Mouse (Mus musculus) left cerebral cortex, postnatal 14 days (tissue): Measurements from ENCODE around the gene Kdm1b. TPM values are rescaled to one million over a fixed set of nuclear protein-coding genes. Genes with fewer than 3 reads are reported as not detected.

ENCODE experiments used
- DNase-seq, 2 experiments: peaks; one replicate each; pipeline ENCODE4 v3.0.0; 2021 to 2022; ENCODE audit warnings: low spot score in 2 of 2, mixed read lengths in 1 of 2
- intact Hi-C: fragments of 180-260 bp; cut with DNase I; formaldehyde crosslinking; loops from one replicate; pipeline ENCODE4 v1.15.1; 2025
- long read RNA-seq, 2 experiments: library from polyadenylated mRNA; stranded (forward); transcript quantifications; one replicate each; pipeline ENCODE4 v2.0.0; 2021
- total RNA-seq, 2 experiments: library from RNA; stranded (reverse); gene quantifications; 2 replicates each; pipeline ENCODE4 v1.2.3; 2021

The Kdm1b gene
- 10 to 100 TPM; 10.4 to 12.3 TPM for total RNA-seq
- long read RNA-seq, experiment 1, partial matches to known transcripts: 1 of 4 reads
- long read RNA-seq, experiment 1, other reads (novel, unspliced or antisense): 3 of 4 reads
- long read RNA-seq, experiment 2, full-length matches to known transcripts: 1 of 4 reads
- long read RNA-seq, experiment 2, partial matches to known transcripts: 1 of 4 reads
- long read RNA-seq, experiment 2, other reads (novel, unspliced or antisense): 2 of 4 reads

GRCm38 (mm10) chr13:47043030-47043680, at the start of gene Kdm1b:
Gene Kdm1b (plus strand): TSS chr13:47043499.
- intact Hi-C loops: no loop called here
- DNase-seq: peak; percentile 95 to 96

- intact Hi-C loops: no loop called here
- DNase-seq: no peak
Measured at GRCm38 (mm10) chr13:46997355-46997754, 45.9 kb upstream of the Kdm1b start.

- no peak for DNase-seq
- intact Hi-C loops: no loop called here
Measured at GRCm38 (mm10) chr13:46999498-46999897, 43.8 kb upstream of the Kdm1b start.

- intact Hi-C loops: no loop called here
- no peak for DNase-seq
Measured at GRCm38 (mm10) chr13:47001590-47001989, 41.7 kb upstream of the Kdm1b start.

GRCm38 (mm10) chr13:47013740-47014139, 29.6 kb upstream of the Kdm1b start:
- DNase-seq: no peak
- intact Hi-C loops: loop anchor here (2.0 kb wide), 1 partner anchor 85 kb away; the partner anchor contains the start of gene Kif13a

GRCm38 (mm10) chr13:47014334-47015194, 28.7 kb upstream of the Kdm1b start, which contains the start of gene Nhlrc1:
Gene Nhlrc1 (minus strand): TSS chr13:47014850.
- intact Hi-C loops: loop anchor here (2.0 to 5.0 kb wide), 2 partner anchors 86 to 287 kb away; partner anchors contain the start of genes Kif13a and Nup153
- DNase-seq: peak; percentile 82 to 83

GRCm38 (mm10) chr13:47015195-47015501, 28.2 kb upstream of the Kdm1b start:
- DNase-seq: no peak
- intact Hi-C loops: loop anchor here (2.0 to 5.0 kb wide), 2 partner anchors 86 to 288 kb away; partner anchors contain the start of genes Kif13a and Nup153

- intact Hi-C loops: loop anchor here (1.0 to 5.0 kb wide), 2 partner anchors 179 to 290 kb away; partner anchors contain the start of gene Nup153
- peak; percentile 72 to 76 for DNase-seq
Measured at GRCm38 (mm10) chr13:47017259-47017658, 26.0 kb upstream of the Kdm1b start.

GRCm38 (mm10) chr13:47019774-47020173, 23.5 kb upstream of the Kdm1b start:
- intact Hi-C loops: loop anchor here (5.0 kb wide), 1 partner anchor 292 kb away; the partner anchor contains the start of gene Nup153
- DNase-seq: no peak

GRCm38 (mm10) chr13:47020798-47021197, 22.5 kb upstream of the Kdm1b start:
- intact Hi-C loops: no loop called here
- no peak for DNase-seq

- no peak for DNase-seq
- intact Hi-C loops: no loop called here
Measured at GRCm38 (mm10) chr13:47030376-47031107, 12.8 kb upstream of the Kdm1b start.

- intact Hi-C loops: no loop called here
- no peak for DNase-seq
Measured at GRCm38 (mm10) chr13:47033602-47034001, 9.7 kb upstream of the Kdm1b start.

- DNase-seq: no peak
Measured at GRCm38 (mm10) chr13:47037946-47038345, 5.4 kb upstream of the Kdm1b start.

GRCm38 (mm10) chr13:47040061-47040460, 3.2 kb upstream of the Kdm1b start:
- intact Hi-C loops: no loop called here

More at GRCm38 (mm10) chr13:47037946-47038345, 5.4 kb upstream of the Kdm1b start:
- intact Hi-C loops: no loop called here

GRCm38 (mm10) chr13:47042024-47042633, 1.2 kb upstream of the Kdm1b start:
- intact Hi-C loops: no loop called here
- DNase-seq: no peak

More at GRCm38 (mm10) chr13:47040061-47040460, 3.2 kb upstream of the Kdm1b start:
- no peak for DNase-seq

GRCm38 (mm10) chr13:47043833-47044616, 726 bp downstream of the Kdm1b start:
- intact Hi-C loops: no loop called here
- DNase-seq: no peak

- intact Hi-C loops: no loop called here
Measured at GRCm38 (mm10) chr13:47044617-47044947, 1.3 kb downstream of the Kdm1b start, which contains the start of gene Tpmt. Gene Tpmt (minus strand): TSS chr13:47044737.

GRCm38 (mm10) chr13:47047996-47048395, 4.7 kb downstream of the Kdm1b start:
- DNase-seq: no peak
- intact Hi-C loops: no loop called here

More at GRCm38 (mm10) chr13:47044617-47044947, 1.3 kb downstream of the Kdm1b start, which contains the start of gene Tpmt:
- no peak for DNase-seq
